Comparison of ENCODE assay signal across 8 mouse cellular contexts in the genomic region with DNA sequence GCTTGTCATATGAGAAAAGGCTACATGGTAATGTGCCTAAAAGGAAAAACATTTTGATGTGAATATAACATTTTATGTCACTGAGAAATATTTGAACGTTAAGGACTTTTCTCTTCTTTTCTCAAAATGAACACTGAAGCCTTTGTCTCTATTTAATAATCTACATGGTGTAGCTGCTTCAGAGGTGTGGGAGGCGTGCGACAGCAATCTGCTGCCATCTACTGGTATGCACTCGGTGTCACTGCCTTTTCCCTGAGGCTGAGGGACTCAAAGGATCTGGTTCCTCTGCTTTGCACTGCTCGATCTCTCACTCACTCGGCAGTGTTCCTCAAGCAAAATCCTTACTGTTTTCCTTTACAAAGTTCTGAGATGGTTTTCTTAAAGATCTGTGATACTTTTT. TPM values are rescaled to one million over a fixed set of nuclear protein-coding genes. Genes with fewer than 3 reads are reported as not detected.
DNase-seq lines count a peak whose midpoint lies in the region; ATAC-seq lines count a peak whose summit lies in the region.

No protein-coding gene starts in this region.

- intact Hi-C loops in gastrocnemius, postnatal 14 days (cut with DNase I; ENCODE audit: low total_unique reads) = loop anchor here (5.0 kb wide), 1 partner anchor 654 kb away; no protein-coding TSS in a partner anchor

- no peak for ATAC-seq in liver, embryonic 12.5 days
- peak; percentile 98 for ATAC-seq in inflammation-experienced regulatory T-cells, adult 6 months
- ATAC-seq in midbrain, embryonic 11.5 days (ENCODE audit: low FRiP score) = peak; percentile 92

- no peaks in the 10 kb centered on the region for H3K36me3 ChIP-seq in liver, embryonic 12.5 days
- H3K36me3 ChIP-seq in midbrain, embryonic 11.5 days (ENCODE audit: control insufficient read depth, insufficient read depth, low read length) = no peaks in the 10 kb centered on the region

- H3K4me1 ChIP-seq in liver, embryonic 12.5 days = no peaks in the 10 kb centered on the region
- no peaks in the 10 kb centered on the region; the same call in 1 of the 2 replicates for H3K4me1 ChIP-seq in midbrain, embryonic 11.5 days (ENCODE audit: control insufficient read depth, insufficient read depth, low read length)

- no peak overlapping the region for H3K9ac ChIP-seq in liver, embryonic 12.5 days
- H3K9ac ChIP-seq in midbrain, embryonic 11.5 days (ENCODE audit: low read length) = no peak overlapping the region

- no peak overlapping the region for H3K4me2 ChIP-seq in liver, embryonic 12.5 days
- H3K4me2 ChIP-seq in midbrain, embryonic 11.5 days = no peak overlapping the region

- H3K9me3 ChIP-seq in liver, embryonic 12.5 days (replicated peaks) = no peaks in the 10 kb centered on the region
- no peaks in the 10 kb centered on the region for H3K9me3 ChIP-seq in midbrain, embryonic 11.5 days (ENCODE audit: control insufficient read depth, low read length)

- no peak overlapping the region for H3K27ac ChIP-seq in liver, embryonic 12.5 days
- no peak overlapping the region for H3K27ac ChIP-seq in midbrain, embryonic 11.5 days (ENCODE audit: low read depth, low read length)

- 6% methylated on average over 6 of the region's 6 CpGs for WGBS in liver, embryonic 12.5 days (ENCODE audit: insufficient replicate concordance)
- under 1% methylated on average over 6 of the region's 6 CpGs for WGBS in midbrain, embryonic 11.5 days

- no peak overlapping the region for H3K4me3 ChIP-seq in liver, embryonic 12.5 days
- H3K4me3 ChIP-seq in midbrain, embryonic 11.5 days (ENCODE audit: low read depth, low read length) = no peak overlapping the region

- H3K27me3 ChIP-seq in liver, embryonic 12.5 days (replicated peaks) = no peaks in the 10 kb centered on the region
- H3K27me3 ChIP-seq in midbrain, embryonic 11.5 days (ENCODE audit: control insufficient read depth, insufficient read depth, low read length) = no peaks in the 10 kb centered on the region

- DNase-seq in liver = peak; percentile 58
- DNase-seq in embryo, embryonic 10 days (ENCODE audit: low spot score) = peak; percentile 93
- DNase-seq in gastrocnemius, postnatal 14 days = peak; percentile 64
- DNase-seq in left cerebral cortex, adult 9 months (ENCODE audit: low spot score in 2 of 2) = peak; percentile 73 to 89
- DNase-seq in midbrain, embryonic 11.5 days (ENCODE audit: low spot score, missing footprints) = peak; percentile 94
- DNase-seq in skeletal muscle tissue, adult 2 months (ENCODE audit: low read depth, low spot score) = peak; percentile 45

RNA-seq across cellular contexts. Expression of a gene that starts 37.4 kb away (rescaled TPM):
- polyA plus RNA-seq in liver, embryonic 12.5 days (2016; fragmentation: Nextera tagmentation; extraction: Ambion mirVana) = 14.3 and 16.1 TPM in 2 replicates
- 10 to 100 TPM; 11.8 to 12.5 TPM for total RNA-seq in gastrocnemius, postnatal 14 days (2021)
- 10 to 100 TPM; 16.8 to 36.1 (median 27.9) TPM for polyA plus RNA-seq in inflammation-experienced regulatory T-cells, adult 6 months (2017; shearing (Covaris generic))
- 5.2 and 5.5 TPM in 2 replicates for polyA plus RNA-seq in midbrain, embryonic 11.5 days (2014; fragmentation: Nextera tagmentation; extraction: Ambion mirVana)
